Mouse (Mus musculus): ENCODE data around the gene T. TPM values are rescaled to one million over a fixed set of nuclear protein-coding genes. Genes with fewer than 3 reads are reported as not detected.
"Not testable (repeated sequence)": the region's sequence is repeated elsewhere in the genome, so short reads cannot be mapped to it uniquely, and the experiment has no call there.

Gene T
- not detected for total RNA-seq (2021)
- long read RNA-seq, experiment 1, result 0 reads
- long read RNA-seq, experiment 2, result 0 reads

DNA sequence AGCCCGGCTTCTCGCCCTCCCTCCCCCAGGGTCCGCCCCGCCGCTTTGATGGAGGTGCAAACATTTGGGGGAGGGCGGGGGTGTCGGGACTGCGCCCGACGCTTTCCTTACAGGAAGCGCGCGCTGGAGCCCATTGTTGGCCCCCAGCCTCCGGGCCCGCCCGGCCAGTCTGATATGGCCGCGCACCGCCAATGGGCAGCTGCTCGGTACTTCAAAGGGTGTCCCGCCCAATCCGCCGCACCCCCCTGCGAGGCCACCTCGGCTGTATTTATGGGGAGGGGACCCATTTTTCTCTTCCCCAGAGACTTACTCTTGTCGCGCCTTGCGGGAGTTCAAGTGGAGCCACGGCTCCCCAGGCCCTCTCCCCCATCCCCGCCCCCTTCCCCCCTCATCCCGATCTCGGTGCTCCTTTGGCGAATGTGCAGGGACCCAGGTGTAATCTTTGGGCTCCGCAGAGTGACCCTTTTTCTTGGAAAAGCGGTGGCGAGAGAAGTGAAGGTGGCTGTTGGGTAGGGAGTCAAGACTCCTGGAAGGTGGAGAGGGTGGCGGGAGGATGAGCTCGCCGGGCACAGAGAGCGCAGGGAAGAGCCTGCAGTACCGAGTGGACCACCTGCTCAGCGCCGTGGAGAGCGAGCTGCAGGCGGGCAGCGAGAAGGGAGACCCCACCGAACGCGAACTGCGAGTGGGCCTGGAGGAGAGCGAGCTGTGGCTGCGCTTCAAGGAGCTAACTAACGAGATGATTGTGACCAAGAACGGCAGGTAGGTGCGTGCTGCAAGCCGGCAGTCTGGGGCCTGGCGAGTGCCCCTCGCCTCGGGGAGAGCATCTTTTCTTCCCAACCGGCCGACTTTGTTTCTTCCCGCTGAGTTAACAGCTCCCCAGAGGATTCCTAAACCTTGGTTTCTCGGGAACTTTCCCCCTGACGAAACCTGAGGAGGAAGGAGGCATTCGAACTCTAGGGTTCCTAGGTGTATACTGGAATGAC is at the start of gene T:
Gene T (plus strand): TSS at position 446 of the 983 bp plus-strand sequence.
- no peak for DNase-seq

- no peak for DNase-seq
These were observed 48.8 kb upstream of the T start for GRCm38 (mm10) chr17:8385441-8385840.

- DNase-seq, result no peak
These were observed 45.8 kb upstream of the T start for GRCm38 (mm10) chr17:8388463-8388862.

GRCm38 (mm10) chr17:8388990-8389789 is 45.0 kb upstream of the T start:
- DNase-seq, result no peak

DNA sequence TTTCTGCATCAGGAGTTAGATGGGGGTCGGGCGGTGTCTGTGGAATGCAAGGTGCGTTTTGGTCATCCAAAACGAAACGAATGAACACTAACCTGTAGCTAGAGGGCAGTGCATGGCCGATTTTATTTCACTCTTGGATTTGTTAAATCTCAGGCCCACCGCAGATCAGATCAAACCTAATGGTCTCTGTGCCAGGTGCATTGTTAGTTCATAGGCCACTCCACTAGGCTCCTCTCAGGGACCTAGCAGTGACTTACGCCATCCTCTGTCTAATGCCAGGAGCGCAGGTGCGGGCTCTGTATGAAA is 44.5 kb upstream of the T start:
- no peak for DNase-seq

GRCm38 (mm10) chr17:8390487-8390886 is 43.7 kb upstream of the T start:
- DNase-seq, result no peak

DNA sequence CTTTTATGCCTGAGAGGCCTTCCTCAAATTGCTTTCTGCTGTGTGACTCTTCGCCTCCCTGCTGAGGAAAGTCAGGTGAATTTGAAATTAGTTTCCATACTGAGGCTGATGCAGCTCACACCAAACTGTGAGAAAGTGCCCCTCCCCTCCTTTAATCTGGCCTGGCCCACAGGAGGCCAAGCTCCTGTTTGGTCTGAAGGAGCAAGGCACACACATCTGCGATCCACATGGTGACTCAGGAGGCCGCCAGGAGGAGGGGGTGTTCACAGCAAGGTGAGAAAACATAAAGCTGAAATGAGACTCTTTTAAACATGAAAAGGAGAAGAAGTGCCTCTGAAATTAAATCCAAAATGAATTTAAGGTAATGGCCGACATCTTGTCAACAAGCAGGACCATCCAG is 37.9 kb upstream of the T start:
- DNase-seq, result no peak

GRCm38 (mm10) chr17:8397946-8398345 is 36.3 kb upstream of the T start:
- DNase-seq, result no peak

DNA sequence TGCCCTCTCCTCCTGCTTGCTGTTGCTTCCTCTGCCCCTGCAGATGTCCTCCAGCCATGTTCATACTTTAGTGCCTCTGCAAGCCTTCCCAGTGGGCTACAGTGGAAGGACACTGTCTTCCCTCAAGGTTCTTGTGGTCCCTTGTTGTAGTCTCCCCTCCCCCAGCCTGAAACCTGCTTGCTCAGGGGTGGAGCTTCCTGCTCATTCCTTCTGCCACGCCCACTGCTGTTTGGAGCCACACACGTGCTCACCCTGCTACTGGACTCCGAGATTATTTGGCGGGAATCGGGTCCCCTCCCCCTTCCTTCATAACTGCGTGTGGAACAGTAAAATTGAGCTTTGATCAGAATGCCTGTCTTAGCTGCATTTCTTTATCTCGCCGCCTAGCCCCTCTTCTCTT is 30.3 kb upstream of the T start:
- not testable (repeated sequence) for DNase-seq

- no peak for DNase-seq
These were observed 27.9 kb upstream of the T start for GRCm38 (mm10) chr17:8406285-8406684.

- DNase-seq, result not testable (repeated sequence)
These were observed 26.2 kb upstream of the T start for GRCm38 (mm10) chr17:8408002-8408401.

DNA sequence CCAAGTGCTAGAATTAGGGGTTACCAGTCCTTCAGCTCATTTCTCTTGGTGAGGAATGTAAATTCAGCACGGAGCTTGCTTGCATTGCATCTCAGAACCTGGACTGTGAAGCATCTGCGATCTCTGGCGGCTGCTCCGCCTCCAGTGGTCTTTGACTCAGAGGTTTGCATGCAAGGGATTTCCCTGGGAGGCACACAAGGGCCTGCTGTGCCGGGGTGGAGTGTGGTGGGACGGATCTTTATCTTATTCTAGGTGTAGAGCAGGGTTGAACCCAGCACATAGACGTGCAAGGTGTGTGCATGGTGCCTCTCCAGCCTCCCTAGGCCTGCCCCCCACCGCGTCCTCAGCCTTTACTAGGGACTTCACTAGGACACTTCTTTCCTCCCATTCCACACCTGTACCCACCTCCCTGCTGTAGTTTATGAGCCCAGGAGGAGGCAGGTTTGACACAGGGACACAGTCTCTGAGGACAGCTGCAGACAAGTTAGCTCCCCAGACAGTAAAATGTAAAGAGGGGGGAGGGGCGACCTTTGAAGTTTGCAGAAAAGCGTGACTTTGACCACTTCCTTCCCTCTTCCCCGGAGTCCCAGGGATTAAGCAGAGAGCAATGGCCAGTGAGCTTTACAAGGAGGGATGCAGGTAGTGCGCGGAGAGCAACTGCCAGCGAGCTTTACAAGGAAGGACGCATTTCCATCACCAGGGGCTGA is 25.5 kb upstream of the T start:
- DNase-seq, result no peak

DNA sequence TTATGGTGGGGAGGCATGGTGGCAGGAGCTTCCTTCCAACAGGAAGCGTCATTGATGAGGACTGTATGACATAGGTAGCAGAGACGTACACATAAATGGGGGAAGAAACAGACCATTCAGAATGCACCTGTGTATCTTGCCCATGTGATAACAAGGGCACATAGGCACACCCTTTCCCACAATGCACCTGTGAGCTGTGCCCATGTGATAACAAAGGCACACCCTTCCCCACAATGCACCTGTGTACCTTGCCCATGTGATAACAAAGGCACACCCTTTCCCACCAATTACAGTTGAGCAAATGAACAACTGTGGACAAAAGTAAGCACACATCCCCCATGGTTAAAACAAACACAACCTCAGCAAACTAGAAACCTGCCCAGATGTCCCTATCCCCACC is 23.9 kb upstream of the T start:
- DNase-seq, result no peak

DNA sequence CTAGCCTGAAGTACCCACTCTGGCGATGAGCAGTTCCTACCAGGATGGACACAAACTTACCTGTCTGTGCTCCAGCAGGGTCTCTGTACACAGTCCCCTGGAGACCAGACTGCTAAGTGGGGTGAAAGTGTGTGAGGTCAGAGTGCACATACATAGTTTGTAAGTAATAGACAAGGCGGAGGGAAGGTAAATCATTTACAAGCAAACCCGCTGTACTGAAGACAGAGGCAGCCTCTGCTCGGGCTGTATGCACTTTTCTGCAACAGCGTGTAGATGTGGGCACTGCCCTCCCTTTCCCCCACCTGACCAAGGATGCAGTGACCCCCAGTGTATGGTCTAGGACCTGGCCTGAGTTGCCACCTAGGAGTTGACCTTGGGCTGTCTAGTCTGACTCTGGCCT is 20.6 kb upstream of the T start:
- DNase-seq, result no peak

DNA sequence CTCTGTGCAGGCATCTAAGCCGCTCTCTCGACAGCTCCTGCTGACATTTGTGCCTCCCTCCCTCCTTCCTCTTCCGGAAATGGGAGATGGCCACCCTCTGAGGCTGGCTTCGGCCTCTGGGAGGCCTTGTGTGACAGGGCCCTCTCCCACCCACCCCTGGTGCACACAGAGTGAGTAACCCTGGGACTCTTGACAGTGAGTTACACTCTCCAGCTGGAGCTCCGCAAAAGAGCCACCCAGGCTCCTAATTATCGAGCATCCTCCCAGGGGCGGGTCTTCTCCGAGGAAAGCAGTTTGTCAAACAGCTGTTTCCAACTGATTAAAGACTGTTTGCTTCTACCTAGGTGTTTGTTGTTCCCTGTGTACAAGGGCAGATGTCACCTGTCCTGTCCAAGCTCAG is 18.7 kb upstream of the T start:
- DNase-seq, result no peak

GRCm38 (mm10) chr17:8416865-8417264 is 17.4 kb upstream of the T start:
- DNase-seq, result no peak

GRCm38 (mm10) chr17:8420739-8421138 is 13.5 kb upstream of the T start:
- no peak for DNase-seq

DNA sequence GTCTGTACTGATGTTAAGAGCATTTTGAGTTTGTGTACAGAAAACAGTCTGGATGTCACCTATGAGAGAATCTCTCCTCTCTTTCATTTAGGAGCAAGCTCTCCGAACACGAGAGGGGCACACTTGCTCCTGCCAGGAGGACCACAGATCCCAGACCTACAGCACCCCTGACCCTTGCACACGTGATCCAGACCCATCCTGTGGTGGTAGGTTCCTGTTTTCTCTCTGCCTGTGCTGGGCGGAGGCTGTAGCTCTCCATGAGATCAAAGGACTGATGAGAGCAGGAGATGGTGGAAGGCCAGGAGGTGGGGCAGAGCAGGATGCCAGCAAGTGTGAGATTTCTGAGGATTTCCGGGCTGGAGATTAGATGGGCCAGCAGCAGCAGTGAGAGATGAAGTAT is 12.7 kb upstream of the T start:
- DNase-seq, result no peak

DNA sequence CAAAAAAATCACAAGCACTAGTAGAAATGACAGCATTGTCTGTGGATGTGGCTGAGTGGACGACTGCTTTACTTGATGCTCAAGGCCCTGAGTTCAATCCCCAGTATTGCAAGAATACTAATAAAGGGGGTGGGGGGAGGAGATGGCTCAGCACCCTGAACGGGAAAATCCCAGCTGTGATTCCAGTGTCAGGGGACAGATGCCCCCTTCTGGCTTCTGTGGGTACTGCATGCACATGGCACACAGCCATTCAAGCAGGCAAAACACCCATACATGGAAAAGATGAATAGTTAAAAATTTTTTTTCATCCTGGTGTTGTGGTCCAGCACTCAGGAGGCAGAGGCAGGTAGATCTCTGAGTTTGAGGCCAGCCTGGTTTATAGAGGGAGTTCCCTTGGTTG is 10.9 kb upstream of the T start:
- DNase-seq, result no peak

- DNase-seq, result no peak
These were observed 4.8 kb upstream of the T start for GRCm38 (mm10) chr17:8429436-8429835.

DNA sequence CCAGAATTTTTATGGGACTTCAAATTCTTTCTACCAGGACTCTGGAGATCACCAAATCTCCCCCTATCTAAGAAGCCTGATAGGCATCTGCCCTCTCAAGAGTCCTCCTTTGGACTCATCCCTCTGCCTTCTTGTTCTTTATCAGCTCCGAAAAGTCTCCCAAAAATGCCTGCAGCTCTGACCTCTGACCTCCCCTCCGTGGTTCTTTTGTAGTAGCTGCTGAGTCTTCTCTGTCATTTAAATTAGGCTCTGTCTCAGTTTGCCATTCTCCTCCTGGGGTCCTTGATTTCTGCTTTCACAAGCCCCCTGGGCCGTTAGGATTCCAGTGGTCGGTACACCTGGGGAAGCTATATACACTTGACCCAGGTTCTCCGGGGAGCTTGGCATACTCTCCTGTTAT is 4.3 kb upstream of the T start:
- no peak for DNase-seq

GRCm38 (mm10) chr17:8432179-8432800 is 1.9 kb upstream of the T start:
- no peak for DNase-seq
